Mouse (Mus musculus) kidney, postnatal 14 days (tissue): ENCODE results near the gene Scamp4.

Source experiments
- DNase-seq: peaks from one replicate; pipeline ENCODE4 v3.0.0; 2022; ENCODE audit warnings: mixed read lengths

The Scamp4 gene

GRCm38 (mm10) chr10:80602698-80603325 is at the start of gene Scamp4, which contains the start of gene Adat3:
Gene Scamp4, plus strand, starts transcription at chr10:80602872.
Gene Adat3, plus strand, starts transcription at chr10:80602880.
- peak; percentile 96 for DNase-seq

- no peak for DNase-seq
Measured at GRCm38 (mm10) chr10:80553575-80553974, 49.1 kb upstream of the Scamp4 start.

DNA sequence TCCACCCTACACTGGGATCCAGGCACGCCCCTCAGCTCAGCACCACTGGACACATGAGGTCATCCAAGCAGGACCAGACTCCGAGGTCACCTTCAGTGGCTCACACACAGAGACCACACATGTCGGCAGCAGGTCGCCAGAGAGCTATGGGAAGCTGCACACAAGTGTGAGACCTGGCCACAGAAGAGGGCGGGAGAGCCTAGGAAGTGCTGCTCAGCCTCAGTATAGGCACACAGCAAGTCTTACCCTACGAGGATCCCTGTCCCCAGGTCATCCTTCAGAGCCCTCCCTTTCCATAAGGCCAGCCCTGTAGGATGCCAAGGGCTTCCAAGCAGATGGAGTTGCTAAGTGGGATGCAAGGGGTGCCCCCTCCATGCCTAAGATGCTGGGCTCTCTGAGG is 48.7 kb upstream of the Scamp4 start:
- no peak for DNase-seq

DNA sequence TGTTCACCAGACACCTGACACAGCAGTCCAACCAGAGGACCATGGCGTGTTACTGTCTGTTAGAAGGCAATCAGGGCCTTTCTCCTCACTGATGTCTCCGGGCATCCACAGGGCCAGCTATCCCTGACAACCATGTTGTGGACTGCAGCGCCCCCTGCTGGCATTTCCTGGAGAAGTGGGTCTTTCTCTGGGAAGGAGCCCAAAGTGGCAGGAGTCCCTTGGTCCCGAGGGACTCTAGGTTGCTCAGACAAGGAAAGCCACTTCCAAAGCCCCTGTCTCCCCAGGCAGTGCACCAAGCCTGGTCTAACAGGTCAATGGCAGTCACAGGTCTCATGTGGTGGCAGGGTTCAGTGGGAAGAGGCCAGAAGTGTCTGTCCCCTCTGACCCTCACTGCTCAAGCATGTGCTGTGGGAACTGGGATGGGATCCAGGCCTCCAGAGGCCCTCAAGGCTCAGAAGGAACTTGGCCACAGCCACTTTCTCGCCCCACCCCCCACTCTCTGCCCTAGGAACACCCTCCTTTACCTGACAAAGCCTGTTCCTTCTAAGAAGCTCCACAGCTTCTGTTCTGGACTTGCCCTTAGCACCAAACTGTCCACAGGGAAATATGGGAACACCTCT is 45.2 kb upstream of the Scamp4 start:
- peak; percentile 83 for DNase-seq

DNA sequence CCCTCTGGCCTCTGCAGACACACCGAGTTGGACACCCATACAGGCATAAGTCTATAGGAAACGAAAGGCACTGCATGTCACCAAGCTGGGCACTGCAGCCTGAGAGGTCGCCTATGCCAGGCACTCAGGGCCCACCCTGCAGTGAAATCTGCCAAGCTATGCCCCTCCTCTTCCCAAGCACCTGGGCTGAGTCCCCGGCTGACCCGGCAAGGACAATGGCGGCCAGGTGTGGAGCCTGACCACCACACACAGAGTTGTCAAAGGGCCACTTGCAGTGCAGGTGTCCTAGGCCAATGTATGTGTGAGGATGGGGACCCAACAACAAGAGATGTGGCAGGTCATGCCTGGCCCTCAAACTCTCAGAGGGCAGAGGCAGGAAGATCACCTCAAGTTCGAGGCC is 43.2 kb upstream of the Scamp4 start:
- no peak for DNase-seq

DNA sequence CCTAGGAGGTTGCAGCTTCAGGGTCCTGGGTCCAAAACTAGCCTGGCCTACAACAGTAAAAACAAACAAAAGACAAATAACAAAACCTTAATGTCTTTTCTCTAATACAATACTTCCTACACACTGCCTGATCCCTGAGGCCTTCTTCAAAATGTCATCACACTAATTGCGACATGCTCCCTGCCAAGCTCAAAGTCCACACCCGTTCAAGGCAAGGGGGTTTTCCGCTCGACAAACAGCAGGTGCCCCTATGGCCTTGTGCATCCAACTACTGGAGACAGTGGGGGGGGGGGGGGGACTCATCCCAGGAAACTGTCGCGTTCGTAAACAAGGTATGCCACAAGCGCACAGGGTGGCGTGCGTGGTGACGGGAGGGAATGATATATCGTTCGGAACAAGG is 42.1 kb upstream of the Scamp4 start:
- DNase-seq: peak; percentile 39

DNA sequence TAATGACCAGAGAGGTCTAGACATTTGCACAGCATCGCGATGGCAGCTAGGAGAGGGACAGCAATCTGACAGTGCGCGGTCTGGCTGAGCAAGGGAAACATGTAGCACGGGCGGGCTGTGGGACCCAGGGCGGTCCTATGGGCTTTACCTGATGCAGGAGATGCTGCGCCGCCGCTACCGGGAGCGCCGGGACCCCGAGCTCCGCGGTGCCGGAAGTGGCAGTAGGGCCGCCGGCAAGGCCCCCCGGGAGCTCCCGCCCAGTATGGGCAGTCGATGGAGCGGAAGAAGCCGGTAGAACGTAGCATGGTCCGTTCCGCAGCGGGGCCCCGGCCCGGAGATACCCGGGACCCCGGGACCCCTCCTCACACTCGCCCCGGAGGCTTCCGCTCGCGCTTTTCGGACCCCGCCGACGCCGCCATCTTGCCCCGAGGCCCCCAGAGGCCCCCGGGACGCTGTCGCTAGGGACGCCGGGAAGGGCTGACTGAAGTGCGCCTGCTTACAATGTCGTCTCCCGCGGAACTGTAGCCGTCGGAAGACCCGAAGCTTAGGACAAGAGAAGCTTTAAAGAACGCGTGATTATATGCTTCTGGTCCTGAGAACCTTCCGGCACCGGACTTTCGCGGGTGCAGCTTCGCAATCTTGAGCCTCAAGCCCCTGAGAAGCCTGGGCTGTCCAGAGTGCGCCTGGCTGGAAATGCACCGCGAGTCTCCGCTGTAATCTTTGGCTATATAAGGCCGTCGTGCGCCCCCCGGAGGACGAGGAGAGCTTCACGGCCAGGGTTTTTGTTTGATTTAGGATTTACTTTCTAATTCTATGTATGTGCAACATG is 41.3 kb upstream of the Scamp4 start, which contains the start of gene Rexo1:
Gene Rexo1 (minus strand): TSS at position 445 of the 829 bp plus-strand sequence.
- peak; percentile 95 for DNase-seq

- DNase-seq: peak; percentile 87
Measured at GRCm38 (mm10) chr10:80566375-80567092, 36.1 kb upstream of the Scamp4 start.

DNA sequence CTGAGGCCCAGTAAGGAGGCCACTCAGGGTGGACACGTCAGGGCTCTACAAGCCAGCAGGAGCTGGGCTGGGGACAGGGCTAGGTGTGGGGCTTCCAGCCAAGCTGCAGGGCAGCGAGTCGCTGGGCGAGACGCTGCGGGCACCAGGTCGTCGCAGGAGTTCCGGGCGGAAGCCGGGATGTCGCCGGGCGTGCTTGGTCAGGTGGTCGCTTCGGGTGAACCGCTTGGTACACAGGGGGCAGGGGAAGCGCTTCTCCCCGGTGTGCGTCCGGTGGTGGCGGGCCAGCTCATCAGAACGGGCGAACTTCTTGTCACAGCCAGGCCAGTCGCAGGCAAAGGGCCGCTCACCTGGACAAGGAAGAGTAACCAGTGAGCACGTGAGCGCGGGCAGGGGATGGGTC is 33.8 kb upstream of the Scamp4 start:
- DNase-seq: no peak

DNA sequence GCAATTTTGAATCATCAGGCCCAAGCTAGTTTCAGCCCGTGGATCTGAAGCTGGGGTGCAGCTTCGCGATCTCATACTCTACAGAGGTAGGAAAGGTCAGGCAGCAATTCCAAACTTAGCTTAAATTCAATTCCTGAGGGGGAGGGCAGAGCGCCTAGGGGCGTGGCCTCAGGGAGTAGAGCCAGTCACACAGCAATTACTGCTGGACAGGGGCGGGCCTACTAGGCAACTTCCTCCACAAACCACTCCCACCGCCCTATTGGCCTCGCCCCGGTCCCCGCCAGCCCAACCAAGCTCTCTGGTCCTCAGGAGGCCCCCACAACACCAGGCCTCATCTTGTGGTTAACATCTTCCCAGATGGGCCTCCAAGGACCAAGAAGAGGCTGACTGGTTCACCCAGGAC is 33.0 kb upstream of the Scamp4 start:
- DNase-seq: peak; percentile 73

DNA sequence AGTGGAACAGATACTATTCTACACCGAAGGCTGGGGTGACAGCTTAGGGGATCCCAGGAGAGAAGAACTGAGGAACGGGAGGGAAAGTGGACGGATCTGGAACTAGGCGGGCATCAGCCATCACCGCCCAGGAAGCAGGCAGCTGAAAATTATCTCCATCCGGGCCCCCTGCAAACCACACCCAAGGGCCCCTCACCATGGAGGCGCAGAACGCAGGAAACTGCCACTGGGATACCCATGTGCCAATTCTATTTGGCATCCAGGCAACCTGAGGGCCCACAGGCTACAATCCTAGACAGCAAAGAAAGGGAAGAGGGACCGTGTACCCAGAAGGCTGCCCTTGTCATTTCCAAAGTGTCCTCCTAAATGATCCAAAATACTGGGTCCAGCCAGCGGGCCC is 32.3 kb upstream of the Scamp4 start:
- no peak for DNase-seq

GRCm38 (mm10) chr10:80570871-80571836 is 31.5 kb upstream of the Scamp4 start:
- DNase-seq: no peak

GRCm38 (mm10) chr10:80572477-80572876 is 30.2 kb upstream of the Scamp4 start:
- DNase-seq: no peak

DNA sequence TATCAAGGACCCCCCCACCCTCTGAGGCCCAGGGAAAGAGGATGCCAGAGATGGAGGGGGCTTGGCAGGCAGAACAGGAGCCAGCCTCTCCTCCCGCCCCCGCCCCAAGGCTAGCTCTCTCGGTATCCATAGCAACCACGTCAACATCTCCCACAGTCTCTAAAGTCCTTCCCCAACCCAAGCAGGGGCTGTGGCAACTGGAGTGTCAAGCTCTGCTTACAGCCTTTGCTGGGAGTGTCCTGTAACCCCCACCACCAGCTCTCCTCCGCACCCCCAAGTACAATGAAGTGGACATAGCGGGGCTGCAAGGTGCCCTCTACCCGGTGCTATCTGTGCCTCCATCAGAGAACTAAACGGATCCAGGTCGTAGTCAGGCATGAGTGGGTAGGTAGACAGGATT is 28.7 kb upstream of the Scamp4 start:
- DNase-seq: no peak

DNA sequence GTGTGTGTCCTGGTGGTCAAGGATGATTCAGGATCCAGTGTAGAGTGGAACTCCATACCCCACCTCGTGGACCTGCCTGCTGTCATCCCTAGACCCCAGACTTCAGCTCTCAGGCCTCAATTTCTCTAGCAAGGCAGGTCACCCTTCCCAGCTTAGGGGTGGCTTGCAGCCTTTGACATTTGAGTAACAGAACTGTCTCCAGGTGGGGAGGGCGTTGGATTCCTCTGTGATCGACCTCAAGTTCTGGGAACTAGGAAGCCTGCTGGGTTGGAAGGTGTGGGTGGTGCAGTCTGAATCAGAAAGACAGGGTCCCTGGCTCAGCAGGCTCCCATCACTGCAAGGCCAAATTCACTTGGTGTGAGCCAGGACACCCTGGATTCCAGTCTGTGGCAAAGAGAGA is 27.8 kb upstream of the Scamp4 start:
- DNase-seq: no peak

DNA sequence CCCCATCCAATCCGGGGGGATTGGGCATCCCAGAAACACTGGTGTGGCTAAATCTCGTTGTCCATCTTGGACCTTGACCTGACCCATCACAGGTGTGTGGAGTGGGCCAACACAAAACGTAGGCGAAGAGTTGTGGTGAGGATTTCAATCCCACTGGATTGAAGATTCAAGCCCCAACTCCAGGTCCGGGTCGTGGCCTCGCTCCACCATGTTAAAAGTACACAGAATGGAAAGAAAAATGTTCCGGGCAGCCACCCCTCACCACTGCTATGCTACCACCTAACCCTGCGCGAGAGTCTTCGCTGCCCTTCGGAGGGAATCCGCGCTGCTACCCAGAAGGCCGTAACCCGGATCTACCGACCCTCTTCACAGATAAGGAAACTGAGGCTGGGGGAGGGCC is 26.7 kb upstream of the Scamp4 start:
- DNase-seq: no peak

GRCm38 (mm10) chr10:80576351-80577194 is 26.1 kb upstream of the Scamp4 start:
- DNase-seq: peak; percentile 77

GRCm38 (mm10) chr10:80577195-80578130 is 25.2 kb upstream of the Scamp4 start, which contains the start of gene Klf16:
Gene Klf16, minus strand, starts transcription at chr10:80577321.
- peak; percentile 98 for DNase-seq

- peak; percentile 92 for DNase-seq
Measured at GRCm38 (mm10) chr10:80578131-80578750, 24.4 kb upstream of the Scamp4 start.
